Mouse (Mus musculus): Measurements from ENCODE around the gene Tagln2. TPM values are rescaled to one million over a fixed set of nuclear protein-coding genes. Genes with fewer than 3 reads are reported as not detected.

The Tagln2 gene
- polyA plus RNA-seq, 1 experiment: 286 TPM

DNA sequence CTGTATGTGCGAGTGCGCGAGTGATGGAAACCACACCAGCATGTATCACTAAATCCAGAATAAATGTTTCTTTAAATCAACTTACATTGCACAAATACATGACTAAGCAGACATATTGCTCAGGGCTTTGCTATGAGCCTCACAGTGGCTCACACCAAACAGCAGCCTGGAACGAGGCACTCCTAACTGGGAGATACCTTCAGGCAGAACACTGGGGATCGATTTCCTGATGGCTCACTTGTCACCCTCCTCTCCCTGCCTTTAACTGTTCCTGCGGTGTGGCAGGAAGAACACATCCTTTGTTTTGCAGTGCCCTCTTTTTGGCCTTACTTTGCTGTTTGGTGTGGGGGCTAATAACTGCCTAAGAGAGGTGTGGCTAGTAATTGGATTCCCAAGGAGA, 19.8 kb downstream of the Tagln2 start:
- Histone ChIP-seq H3K4me1 (ENCODE audit: control insufficient read depth, insufficient read depth, low read length) (peaks cover 8% of the 10 kb centered on the region), H3K27me3 (replicated peaks; ENCODE audit: control insufficient read depth, insufficient read depth, low read length) (no peaks in the 10 kb centered on the region), H3K36me3 (ENCODE audit: control insufficient read depth, insufficient read depth, low read length) (no peaks in the 10 kb centered on the region), H3K4me3 (ENCODE audit: insufficient read depth, low read depth, low read length) (no peak overlapping the region), H3K27ac (ENCODE audit: insufficient read depth, low read depth, low read length) (no peak overlapping the region)
- DNase-seq: no peak
- WGBS: 69% methylated on average over 6 of the region's 6 CpGs
- no peak for TF ChIP-seq POLR2A (IDR thresholded peaks at IDR 0.05; ENCODE audit: low read depth, low read length)

DNA sequence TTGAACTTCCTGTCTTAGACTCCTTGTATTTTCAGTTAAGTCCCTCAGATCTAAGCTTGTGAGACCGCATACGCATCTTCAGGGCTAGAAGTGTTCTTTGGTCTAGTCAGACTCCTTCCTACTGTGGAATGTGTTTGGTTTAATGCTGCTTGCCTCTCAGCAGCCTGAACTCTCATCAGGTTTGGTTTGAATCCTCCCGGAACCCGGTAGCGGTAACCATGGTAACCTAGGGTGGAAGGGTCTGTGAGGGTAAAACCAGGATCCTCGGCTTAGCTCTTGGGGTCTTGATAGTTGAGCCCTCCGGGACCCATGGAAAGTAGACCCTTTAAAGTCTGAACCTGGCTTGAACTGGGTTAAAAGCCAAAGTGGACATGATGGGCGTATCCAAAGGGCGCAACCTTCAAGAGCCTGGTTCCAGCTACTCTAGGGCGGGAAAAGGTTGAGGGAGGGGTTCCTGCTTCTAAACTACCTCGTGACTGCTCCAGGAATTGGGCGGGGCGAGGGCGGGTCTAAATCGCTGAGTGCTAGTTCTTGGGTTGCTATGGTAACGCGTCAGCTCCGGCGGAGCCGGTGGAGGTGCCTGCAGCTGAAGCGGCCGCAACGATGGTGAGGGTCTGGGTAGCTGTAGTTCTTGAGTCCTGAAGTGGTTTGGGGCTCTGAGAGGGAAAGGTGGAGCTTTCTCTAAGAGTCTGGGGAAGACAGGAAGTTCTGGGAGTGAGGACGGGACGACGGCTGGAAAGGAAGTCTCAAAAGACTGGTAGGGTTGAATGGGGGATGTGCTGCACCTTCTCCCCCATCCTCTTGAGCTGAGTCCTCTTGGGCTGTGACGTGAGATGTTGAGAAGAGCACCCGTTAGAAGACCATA, 21.0 kb downstream of the Tagln2 start, which contains the start of gene Cfap45:
Cfap45 (plus strand) TSS at position 226 of the 865 bp plus-strand sequence.
- peak; percentile 95 for DNase-seq
- Histone ChIP-seq H3K27me3 (replicated peaks; ENCODE audit: control insufficient read depth, insufficient read depth, low read length) (no peaks in the 10 kb centered on the region), H3K4me3 (ENCODE audit: insufficient read depth, low read depth, low read length) (peak within 1 kb of the TSS; percentile 37), H3K36me3 (ENCODE audit: control insufficient read depth, insufficient read depth, low read length) (no peaks in the 10 kb centered on the region), H3K27ac (ENCODE audit: insufficient read depth, low read depth, low read length) (no peak within 1 kb of the TSS), H3K4me1 (ENCODE audit: control insufficient read depth, insufficient read depth, low read length) (no peaks in the 10 kb centered on the region)
- TF ChIP-seq POLR2A (IDR thresholded peaks at IDR 0.05; ENCODE audit: low read depth, low read length) (no peak), CTCF (conservative IDR thresholded peaks at IDR 0.05; ENCODE audit: insufficient read depth, insufficient read length, low read depth, low read length) (no peak)
- 5% methylated on average over 28 of the region's 28 CpGs for WGBS

DNA sequence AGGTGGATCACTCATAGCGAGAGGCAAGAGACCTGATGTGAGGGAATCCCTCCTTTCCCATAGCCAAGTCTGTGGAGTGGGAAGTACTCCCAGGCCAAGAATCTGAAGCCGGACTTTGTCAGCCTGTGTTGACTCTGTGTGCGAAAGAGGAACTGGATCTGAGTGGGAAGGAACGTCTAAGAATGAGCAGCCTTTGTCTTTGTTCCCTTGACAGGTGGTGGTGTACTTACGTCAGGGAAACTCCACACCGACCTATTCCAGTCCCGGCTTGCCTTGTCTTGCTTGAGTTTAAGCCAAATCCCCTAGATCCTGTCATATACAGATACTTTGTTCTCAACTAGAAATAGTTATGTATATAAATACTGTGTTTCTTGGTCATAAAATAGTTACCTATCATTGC, 22.7 kb downstream of the Tagln2 start:
- Histone ChIP-seq H3K27ac (ENCODE audit: insufficient read depth, low read depth, low read length) (no peak overlapping the region), H3K36me3 (ENCODE audit: control insufficient read depth, insufficient read depth, low read length) (no peaks in the 10 kb centered on the region), H3K27me3 (replicated peaks; ENCODE audit: control insufficient read depth, insufficient read depth, low read length) (no peaks in the 10 kb centered on the region), H3K4me3 (ENCODE audit: insufficient read depth, low read depth, low read length) (no peak overlapping the region), H3K4me1 (ENCODE audit: control insufficient read depth, insufficient read depth, low read length) (no peaks in the 10 kb centered on the region)
- 71% methylated on average over 7 of the region's 7 CpGs for WGBS
- DNase-seq: no peak
- TF ChIP-seq POLR2A (IDR thresholded peaks at IDR 0.05; ENCODE audit: low read depth, low read length): no peak
- no peak for TF ChIP-seq CTCF (conservative IDR thresholded peaks at IDR 0.05; ENCODE audit: insufficient read depth, insufficient read length, low read depth, low read length)

DNA sequence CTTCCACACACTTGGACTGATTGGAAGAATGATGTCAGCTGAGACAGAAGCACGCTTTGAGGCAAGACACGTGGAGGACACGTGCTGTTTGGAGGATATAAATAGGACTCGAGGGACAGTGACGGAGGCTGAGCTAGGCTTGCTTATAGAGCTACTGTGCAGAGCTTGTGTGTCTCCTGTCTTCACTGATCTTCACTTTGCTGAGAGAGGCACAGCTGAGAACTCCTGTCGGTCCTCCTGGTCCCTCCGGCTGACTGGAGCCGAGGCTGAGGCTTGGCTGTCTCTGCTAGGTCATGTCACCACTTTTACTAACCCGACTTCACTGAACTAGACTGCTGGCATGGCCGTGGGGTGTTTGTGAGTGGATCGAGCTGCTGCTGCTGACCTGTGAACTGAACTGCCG, 23.9 kb downstream of the Tagln2 start:
- Histone ChIP-seq H3K27ac (ENCODE audit: insufficient read depth, low read depth, low read length) (peak overlapping the region; percentile 26; the same call in 1 of the 2 replicates), H3K36me3 (ENCODE audit: control insufficient read depth, insufficient read depth, low read length) (no peaks in the 10 kb centered on the region), H3K4me1 (ENCODE audit: control insufficient read depth, insufficient read depth, low read length) (no peaks in the 10 kb centered on the region), H3K4me3 (ENCODE audit: insufficient read depth, low read depth, low read length) (no peak overlapping the region), H3K27me3 (replicated peaks; ENCODE audit: control insufficient read depth, insufficient read depth, low read length) (no peaks in the 10 kb centered on the region)
- no peak for TF ChIP-seq CTCF (conservative IDR thresholded peaks at IDR 0.05; ENCODE audit: insufficient read depth, insufficient read length, low read depth, low read length)
- no peak for TF ChIP-seq POLR2A (IDR thresholded peaks at IDR 0.05; ENCODE audit: low read depth, low read length)
- 54% methylated on average over 12 of the region's 12 CpGs for WGBS
- no peak for DNase-seq

DNA sequence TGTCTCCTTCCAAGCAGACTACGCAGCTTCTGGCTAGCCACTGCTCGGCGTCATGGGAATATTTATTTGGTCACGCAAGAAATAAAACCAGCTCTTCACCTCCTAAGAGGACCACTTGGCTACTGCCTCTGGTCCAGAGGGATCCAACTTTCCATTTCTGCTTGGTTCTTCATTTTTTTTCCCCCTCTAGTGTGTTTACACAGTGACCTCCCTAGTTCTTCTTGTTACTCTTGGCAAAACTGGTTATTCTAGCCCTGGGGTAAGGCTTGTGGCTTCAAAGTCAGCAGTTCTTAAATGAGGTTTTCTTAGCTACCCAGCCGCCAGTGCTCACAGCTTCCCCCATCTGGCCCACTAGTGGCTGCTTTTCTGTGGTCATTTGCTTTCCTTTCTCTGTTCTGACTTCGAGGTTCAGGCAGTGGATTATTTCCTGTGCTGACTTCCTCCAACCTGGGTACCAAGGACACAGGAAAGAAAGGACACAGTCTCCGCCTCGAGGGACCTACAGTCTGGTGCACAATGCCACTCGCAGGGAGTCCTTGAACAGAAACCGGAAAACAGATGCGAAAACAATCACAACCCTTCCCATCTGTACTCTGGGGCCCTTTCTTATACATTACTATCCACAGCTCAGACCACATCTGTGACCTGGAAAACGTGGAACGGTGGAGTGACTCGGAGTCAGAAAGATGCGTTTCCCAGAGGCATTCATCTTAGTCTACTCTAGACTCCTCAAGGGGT, 25.3 kb downstream of the Tagln2 start:
- TF ChIP-seq CTCF (conservative IDR thresholded peaks at IDR 0.05; ENCODE audit: insufficient read depth, insufficient read length, low read depth, low read length): peak; percentile 28; the same call in 1 of the 2 replicates
- no peak for TF ChIP-seq POLR2A (IDR thresholded peaks at IDR 0.05; ENCODE audit: low read depth, low read length)
- DNase-seq: peak; percentile 79

DNA sequence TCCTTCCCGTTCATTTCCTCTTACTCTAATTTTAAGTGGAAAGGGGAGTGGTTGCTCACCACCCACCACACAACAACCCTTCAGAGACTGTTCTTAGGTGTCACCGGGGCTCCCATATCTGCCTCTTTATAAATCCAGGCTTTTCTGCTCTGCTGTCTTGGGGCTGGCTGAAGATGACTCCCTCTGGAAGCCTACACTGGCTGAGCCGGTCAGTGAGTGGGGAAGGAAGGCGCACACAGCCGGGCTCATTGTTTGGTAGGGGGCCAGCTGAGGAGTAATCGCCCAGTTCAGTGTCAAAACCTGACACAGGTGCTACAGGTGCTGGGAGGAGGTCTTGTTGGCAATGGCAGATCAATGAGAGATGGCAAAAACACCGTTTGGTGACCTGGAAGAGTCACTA, 26.1 kb downstream of the Tagln2 start:
- 76% methylated on average over 7 of the region's 7 CpGs for WGBS
- H3K4me3 ChIP-seq (ENCODE audit: insufficient read depth, low read depth, low read length): no peak overlapping the region
- H3K36me3 ChIP-seq (ENCODE audit: control insufficient read depth, insufficient read depth, low read length): no peaks in the 10 kb centered on the region
- no peaks in the 10 kb centered on the region for H3K4me1 ChIP-seq (ENCODE audit: control insufficient read depth, insufficient read depth, low read length)
- no peaks in the 10 kb centered on the region for H3K27me3 ChIP-seq (replicated peaks; ENCODE audit: control insufficient read depth, insufficient read depth, low read length)
- no peak for TF ChIP-seq POLR2A (IDR thresholded peaks at IDR 0.05; ENCODE audit: low read depth, low read length)
- no peak for TF ChIP-seq CTCF (conservative IDR thresholded peaks at IDR 0.05; ENCODE audit: insufficient read depth, insufficient read length, low read depth, low read length)
- H3K27ac ChIP-seq (ENCODE audit: insufficient read depth, low read depth, low read length): peak overlapping the region; percentile 32
- DNase-seq: no peak

More for the DNA sequence above, 25.3 kb downstream of the Tagln2 start:
- Histone ChIP-seq H3K4me3 (ENCODE audit: insufficient read depth, low read depth, low read length) (no peak overlapping the region), H3K36me3 (ENCODE audit: control insufficient read depth, insufficient read depth, low read length) (no peaks in the 10 kb centered on the region), H3K27ac (ENCODE audit: insufficient read depth, low read depth, low read length) (peak overlapping the region; percentile 32; the same call in 1 of the 2 replicates), H3K4me1 (ENCODE audit: control insufficient read depth, insufficient read depth, low read length) (no peaks in the 10 kb centered on the region), H3K27me3 (replicated peaks; ENCODE audit: control insufficient read depth, insufficient read depth, low read length) (no peaks in the 10 kb centered on the region)
- WGBS: 29% methylated on average over 15 of the region's 15 CpGs

All from kidney, adult 2 months (tissue).